Mouse (Mus musculus) heart, adult 9 months (tissue): ENCODE data around the gene Ctf2.

ENCODE experiments used
- DNase-seq, 2 experiments: peaks; one replicate each; pipeline ENCODE4 v3.0.0; 2022; ENCODE audit warnings: low spot score in 2 of 2

The Ctf2 gene

DNA sequence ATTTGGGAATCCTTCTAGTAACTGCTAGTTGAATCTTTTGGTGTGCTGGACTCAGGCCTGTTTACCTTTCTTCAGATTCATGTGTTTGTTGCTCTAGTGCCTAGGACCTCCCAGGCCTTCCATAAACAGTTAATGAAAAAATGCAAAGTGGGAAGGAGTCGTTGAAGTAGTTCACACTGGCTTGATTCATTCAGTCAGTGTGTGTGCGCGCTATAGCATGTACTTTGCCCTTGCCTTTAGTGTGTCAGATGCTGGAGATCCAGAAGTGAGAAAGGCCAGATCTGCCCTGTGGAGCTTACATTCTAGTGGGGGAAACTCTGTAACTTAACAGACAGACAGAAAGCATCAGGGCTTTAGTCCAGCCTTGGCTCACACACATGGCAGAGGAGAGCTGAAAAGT lies 28.5 kb upstream of the Ctf2 start:
- DNase-seq = no peak

DNA sequence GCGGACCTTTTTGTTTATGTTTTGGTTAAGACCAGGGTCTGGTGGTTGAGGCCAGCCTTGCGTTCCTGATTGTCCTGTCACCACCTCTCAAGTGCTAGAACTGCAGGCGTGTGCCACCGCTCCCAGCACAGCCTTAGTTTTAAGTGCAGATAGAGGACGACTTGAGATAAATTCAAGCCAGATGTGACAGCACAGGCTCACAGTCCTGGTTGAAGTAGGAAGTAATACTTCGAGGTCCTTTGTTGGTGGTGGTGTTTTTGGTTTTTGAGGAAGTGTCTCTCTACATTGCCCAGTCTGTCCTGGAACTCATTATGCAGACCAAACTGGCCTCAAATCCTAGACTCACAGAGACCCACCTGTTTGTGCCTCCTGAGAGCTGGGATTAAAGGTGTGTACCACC lies 27.8 kb upstream of the Ctf2 start:
- DNase-seq = no peak

DNA sequence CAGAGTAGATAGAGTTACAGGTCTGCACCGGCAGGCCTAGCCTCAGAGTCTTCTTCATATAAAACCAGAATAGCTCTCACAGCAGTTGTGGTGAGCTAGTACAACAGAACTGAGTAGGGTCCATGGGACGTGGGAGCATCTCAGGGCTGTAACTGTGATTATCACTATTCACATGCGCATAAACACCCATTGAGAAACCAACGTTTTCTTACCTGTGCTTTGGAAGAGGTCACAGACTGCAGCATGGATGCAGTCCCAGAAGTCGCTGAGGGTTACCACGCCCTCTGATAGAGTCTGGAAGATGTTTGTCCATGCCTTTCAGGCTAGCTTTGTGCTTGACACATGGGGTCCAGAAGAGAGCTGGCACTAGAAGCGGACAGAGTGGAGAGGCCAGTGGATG lies 21.8 kb upstream of the Ctf2 start:
- DNase-seq = no peak

DNA sequence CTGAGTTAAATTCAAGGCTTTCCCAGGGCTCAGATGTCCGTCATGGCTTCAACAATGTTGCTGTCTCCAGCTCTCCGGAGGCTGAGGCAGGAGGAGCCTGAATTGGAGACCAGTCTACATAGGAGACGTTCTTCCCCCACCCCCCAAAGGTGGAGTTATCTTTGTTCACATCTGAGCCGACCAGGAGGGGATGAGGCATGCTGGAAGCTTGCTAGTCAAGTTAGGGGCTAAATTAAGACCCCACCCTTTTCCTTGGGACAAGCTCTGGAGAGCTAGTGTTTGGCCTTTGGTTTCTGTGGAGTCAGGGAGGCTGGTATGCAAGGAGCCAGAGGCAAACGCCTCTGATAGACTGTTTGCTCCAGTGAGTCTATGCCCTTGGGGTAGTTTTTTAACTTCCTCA lies 21.2 kb upstream of the Ctf2 start:
- DNase-seq = no peak

DNA sequence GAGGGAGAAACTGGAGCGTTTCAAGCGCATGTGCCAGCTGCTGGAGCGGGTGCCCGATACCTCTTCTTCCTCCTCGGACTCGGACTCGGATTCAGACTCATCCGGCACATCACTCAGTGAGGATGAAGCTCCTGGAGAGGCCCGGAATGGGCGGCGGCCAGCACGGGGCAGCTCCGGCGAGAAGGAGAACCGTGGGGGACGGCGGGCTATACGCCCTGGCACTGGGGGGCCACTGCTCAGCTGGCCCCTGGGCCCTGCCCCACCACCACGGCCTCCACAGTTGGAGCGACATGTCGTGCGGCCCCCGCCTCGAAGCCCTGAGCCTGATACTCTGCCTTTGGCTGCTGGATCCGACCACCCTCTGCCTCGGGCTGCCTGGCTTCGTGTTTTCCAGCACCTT lies 20.1 kb upstream of the Ctf2 start:
- DNase-seq = no peak

DNA sequence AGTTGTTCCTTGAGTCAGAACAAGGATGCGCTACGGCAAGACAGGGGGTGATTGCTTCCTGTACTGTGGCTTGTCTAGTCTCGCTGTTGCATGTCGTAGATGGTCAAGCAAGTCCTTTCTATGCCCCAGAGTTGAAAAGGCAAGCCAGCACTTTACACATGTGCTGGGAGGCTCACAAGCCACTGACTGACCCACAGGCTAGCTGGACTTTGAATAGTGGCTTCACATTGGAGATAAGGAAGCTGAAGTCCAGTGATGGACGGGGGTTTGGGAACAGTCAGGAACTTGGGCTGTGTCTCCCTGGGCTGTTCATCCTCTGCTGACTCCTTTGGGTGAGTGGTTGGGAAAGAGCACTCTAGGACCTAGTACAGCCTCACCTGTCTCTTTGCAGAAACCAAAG lies 19.7 kb upstream of the Ctf2 start:
- no peak for DNase-seq

DNA sequence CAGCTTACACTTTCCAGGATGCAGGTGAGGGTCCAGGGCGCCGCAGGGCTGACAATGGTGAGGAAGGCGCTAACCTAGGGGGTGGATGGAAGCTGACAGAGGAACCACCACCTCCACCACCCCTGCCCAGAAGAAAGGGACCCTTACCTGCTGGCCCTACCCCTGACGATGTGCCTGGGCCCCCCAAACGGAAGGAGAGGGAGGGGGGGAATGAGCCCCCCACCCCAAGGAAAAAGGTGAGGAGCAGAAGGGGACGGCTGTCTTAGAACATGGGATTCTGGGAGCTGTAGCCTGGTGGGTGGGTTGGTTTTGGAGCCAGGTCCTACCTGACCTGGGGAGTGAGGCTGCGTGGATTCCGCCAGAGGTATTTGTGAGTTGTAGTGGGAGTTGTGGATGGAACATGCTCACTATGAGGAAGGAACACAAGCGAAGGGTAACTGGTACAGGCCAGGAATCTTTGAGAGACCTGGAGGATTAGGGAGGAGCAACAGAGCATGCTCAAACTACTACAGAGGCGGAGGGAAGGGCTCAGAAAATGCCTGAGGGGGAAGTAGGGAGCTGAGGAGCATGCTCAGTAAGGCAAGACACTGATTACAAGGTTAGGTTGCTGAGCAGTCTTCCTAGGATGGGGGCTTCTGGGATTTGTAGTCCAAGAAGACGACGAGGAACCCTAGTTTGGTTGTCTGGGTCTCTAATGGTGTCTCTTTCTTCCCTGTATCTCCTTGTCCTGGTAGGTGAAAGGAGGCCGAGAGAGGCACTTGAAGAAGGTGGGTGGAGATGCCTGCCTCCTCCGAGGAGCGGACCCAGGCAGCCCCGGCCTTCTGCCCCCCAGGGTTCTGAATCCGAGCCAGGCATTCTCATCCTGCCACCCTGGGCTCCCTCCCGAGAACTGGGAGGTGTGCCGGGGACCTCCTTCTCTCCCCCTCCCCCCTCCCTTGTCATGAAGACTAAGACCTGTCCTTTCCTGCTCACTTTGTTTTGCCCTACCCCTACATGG lies 18.5 kb upstream of the Ctf2 start:
- no peak for DNase-seq

DNA sequence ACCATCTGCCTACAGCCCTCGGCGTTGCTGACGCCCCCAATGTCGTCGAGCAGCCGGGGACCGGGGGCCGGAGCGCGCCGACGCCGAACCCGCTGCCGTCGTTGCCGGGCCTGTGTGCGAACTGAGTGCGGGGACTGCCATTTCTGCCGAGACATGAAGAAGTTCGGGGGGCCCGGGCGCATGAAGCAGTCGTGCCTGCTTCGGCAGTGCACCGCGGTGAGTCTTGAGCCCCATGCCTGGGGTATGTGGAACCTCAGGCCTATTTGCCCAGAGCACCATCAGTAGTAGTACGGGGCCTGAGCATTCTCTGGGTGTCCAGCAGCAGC lies 16.2 kb upstream of the Ctf2 start:
- no peak for DNase-seq

DNA sequence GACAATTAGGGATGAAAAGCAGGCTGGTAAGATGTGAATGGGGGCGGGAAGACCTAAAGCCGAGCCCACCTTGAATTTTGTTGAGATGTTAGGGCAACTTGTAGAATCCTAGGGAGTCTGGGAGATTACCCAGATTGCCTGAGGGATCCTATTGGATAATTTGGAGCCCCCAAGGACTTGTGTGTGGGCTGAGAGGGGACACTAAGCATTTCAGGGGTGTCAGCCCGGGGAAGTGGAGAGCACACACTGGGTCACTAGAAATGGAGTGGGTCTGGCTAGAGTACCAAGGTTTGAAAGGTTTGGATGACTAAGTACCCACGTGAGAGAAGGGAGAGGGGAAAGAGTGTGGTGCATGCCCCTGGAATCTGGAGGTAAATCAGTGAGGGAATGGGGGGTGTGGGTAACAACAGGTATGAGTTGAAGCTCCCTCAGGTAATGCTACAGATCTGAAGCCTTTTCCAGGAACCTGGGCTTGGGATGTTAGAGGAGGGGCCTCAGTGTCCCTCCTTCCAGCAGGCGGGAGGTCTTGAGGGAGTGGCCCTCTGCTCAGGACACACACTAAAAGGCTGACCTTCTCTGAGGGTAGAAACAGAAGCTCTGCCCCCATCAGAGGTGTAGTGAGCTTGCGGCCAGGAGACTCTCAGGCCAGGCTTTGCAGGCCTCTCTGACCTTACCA lies 15.7 kb upstream of the Ctf2 start:
- DNase-seq = no peak

DNA sequence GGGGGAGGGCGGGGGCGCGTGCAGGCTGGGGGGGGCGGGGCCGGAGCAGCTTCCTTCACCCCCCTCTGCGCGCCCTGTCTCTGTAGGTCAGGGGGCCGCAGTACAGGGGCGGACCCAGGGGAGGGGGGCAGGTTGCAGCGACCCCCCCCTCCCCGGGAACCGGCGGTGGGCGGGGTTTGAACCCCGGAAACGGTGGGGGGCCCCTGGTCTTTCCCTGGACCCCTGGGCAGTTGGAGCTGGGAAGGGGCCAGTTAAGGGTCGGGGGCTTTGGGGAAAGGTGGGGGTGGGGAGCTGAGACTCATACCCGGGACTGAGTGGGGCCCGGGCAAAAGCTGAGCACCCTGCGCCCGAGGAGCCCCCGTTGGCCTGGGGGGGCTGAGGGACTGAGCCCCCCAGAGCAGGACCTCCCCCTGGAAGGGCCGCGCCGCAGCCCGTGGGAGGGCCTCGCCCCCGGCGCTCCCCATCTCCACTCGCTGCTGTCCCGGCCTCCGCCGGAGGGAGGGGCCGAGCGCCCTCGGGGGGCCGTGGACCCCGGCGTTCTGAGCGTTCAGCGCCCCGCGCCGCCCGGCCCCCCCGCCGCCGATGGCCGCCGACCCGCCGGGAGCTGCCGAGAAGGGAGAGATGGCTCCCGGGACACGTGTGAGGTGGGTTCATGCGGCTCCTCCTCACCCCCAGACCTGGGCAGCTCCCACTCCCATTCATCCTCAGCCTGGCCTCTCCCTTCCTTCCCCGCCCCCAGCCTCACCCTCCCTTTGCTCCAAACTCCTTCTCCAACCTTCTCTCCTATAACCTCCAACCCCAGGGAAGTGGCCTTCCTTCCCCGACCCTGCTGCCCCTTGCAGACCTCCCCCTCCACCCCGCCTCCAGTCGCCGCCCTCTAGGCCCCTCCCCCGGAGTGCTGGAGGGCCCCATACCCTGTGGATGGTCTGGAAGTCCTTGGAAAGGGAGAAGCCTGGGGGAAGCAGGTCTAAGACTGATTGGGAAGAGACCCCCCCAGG lies 14.8 kb upstream of the Ctf2 start:
- DNase-seq = no peak

DNA sequence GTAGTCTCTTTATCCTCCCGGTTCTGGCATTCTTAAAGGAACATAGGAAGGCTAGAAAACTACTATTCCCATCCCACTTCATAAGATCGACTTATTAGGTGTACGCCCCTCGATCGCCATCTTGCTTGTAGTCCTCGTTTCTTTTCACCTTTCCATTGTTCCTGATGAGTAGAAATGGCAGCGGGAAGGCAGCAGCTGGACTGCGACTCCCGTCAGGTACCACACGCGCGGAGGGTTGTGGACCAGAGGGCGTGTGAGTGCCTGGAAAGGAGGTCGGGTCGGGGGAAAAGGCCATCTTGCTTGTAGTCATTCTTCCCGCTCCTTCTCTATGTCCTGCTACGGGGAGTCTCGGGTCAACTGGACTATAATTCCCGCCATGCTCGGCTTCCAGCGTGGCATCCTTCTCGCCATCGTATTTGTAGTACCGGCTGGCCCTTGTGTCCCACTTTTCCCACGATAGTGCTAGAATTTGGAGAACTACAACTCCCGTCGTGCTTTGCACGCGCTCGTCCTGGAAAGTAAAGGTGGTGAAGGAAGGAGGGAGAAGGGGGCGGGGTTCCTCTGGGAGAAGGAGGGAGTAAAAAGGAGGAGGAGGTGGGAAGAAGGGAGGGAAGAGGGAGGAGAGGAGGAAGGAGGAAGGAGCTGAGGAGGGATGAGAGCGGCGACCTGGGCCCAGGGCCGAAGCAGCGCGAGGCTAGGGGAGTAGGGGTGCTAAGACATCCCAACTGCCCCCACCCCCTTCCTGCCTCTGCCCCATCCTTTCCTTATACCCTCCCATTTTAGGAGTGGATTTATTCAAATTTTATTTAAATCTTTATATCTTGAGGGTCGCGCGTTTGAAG lies 13.9 kb upstream of the Ctf2 start:
- DNase-seq = peak; percentile 99

DNA sequence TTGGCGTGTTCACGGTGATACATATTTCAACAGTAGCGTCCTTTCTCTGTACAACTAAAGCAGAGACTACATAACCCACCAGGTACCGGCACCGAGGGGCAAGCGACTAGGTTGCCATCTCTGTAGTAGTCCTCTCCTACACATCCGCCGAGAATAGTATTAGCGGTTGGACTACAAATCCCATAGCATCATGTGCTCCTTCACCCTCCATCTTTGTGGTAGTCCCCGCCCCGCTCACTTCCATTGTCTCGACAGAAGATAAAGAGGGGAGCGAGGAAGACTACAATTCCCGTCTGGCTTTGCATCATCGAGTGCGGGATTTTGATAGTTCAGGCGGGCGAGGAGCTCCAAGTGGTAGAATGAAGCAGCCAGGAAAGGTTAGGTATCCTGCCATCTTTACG lies 13.3 kb upstream of the Ctf2 start:
- DNase-seq = peak; percentile 95 to 96

DNA sequence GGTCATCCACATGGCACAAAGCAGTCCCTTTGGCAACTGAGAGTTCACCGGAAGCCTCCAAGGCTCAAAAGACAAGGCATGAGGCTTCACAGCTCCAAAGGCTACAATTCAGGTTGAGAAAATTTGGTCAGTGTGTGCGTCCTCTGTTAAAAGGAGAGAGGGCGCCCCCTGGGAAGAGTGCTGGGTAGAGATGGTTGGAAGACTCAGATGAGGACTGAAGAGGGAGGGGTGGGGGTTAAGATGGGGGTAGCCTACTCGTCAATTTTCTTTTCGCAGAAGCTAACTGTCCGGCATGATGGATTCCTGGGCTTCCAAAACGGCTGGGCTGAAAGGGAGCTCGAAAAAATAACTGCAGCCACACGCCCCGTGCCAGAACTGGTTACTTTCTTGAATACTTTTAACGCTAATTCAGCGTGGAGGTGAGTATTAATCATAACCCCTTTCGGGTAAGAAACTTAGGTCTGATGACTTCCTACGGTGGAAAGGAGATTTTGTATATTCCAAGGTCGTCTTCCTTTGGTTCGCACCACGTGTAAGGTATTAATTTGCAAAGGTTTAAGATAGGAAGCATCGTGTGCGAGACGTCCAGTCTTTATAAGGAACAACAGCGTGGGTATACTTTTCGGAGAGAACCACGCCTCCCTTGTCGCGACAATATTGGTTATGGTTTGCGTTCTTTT lies 12.5 kb upstream of the Ctf2 start, which contains the start of gene Fbxl19:
Gene Fbxl19, plus strand, starts transcription at position 178 of the 680 bp plus-strand sequence.
- peak; percentile 51 to 64 for DNase-seq

DNA sequence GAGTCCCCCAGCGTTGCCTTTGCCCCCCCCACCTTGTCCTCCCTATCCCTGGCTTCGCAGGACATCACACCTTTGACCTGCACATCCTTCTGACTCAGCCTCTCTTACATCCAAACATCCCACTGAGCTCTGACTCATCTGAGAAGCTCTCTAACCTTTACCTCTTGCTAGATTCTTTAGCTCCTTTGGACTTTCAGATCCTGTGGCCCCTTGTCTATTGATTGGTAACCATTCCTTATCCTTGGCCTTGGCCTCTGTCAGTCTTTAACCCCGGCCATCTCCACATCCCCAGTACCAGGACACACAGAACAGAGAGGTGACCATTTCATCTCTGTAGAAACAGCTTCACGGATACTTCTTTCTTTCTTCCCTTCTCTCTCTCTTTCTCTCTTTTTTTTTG lies 1.8 kb downstream of the Ctf2 start:
- DNase-seq = no peak

DNA sequence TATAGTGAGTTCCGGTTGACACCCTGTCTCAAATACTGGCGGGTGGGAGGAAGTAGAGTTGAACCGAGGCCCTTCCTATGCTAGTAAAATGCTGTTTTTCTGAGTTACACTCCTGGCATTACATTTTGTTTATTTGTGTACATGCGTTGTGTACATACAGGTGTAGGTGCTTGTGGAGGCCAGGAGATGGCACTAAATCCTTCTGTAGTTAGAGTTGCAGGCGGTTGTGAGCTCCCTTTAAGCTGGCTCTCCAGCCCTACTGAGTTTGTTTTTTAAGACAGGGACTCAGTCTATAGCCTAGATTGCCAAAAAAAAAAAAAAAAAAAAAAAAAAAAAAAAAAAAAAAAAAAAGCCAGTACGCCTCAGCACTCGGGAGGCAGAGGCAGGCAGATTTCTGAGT lies 4.1 kb downstream of the Ctf2 start:
- DNase-seq = no peak

DNA sequence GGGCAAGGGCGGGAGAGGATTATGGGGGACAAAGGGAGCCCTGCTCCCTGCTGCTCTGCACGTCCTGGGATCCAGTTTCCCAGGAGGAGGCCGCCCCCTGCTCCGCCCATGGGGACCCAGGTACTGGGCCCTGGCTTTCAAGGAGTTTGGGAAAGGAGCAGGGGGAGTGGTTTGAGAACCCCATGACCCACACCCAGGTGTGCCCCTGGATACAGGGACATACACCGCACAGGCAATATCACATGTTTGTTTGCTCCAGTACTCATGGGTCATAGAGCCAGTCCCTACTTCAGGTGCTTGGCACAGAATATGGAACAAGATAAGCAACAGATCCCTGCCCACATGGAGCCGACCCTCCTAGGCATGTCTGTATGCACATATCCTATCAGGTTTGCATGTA lies 6.0 kb downstream of the Ctf2 start:
- no peak for DNase-seq

DNA sequence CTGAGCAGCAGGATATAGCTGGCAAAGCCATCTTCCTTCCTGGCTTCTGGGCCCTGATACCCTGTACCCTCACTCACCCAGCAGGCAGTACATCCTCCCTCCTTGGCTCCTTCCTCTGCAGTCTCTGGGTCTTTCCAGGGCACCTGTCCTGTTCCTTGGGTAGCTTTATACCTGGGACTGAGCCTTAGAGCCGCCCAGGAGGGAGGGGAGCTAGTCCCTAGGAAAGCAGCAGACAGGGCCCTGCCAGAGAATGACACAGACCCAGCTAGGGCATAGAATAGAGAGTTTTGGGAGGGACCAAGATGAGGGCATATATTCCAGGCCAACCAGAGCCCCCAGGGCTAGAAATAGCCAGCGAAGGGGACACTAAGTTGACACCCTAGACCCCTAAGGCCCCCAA lies 6.5 kb downstream of the Ctf2 start:
- DNase-seq = no peak

DNA sequence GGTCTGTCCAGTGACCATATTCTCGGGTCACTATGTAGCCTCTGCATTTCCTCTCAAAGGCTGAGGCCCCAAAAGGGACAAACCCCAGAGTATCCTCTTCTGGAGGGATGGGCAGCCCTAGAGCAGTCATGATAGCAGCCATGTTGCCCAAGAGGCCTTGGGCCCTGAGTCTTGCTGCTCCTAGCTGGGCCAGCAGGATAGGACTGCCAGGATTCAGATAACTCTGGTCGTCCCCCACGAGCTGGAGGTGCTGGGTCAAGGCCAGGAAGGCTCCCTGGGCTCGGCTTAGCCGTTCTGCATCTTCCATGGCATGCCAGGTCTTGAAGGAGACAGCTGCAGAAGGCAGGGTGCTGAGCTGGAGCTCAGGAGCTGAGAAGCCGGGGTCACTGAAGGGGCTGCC lies 12.7 kb downstream of the Ctf2 start:
- no peak for DNase-seq

DNA sequence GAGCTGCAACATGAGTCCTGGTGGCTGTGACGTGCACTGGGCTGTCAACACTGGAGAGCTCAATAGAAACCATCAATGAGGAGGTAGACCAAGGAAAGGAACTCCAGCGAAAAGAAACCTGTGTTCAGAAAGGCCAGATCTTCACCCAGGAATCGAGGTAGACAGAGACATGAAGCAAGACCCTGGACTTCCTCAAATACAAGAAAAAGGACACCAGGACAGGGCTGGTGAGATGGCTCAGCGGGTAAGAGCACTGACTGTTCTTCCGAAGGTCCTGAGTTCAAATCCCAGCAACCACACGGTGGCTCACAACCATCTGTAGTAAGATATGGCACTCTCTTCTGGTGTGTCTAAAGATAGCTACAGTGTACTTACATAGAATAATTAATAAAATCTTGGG lies 13.6 kb downstream of the Ctf2 start:
- no peak for DNase-seq

DNA sequence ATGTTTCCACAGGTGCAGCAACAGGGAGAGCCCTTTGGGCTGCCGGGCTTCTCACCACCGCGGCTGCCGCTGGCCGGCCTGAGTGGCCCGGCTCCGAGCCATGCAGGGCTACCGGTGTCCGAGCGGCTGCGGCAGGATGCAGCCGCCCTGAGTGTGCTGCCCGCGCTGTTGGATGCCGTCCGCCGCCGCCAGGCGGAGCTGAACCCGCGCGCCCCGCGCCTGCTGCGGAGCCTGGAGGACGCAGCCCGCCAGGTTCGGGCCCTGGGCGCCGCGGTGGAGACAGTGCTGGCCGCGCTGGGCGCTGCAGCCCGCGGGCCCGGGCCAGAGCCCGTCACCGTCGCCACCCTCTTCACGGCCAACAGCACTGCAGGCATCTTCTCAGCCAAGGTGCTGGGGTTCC lies 15.0 kb downstream of the Ctf2 start:
- peak; percentile 40 to 48 for DNase-seq

DNA sequence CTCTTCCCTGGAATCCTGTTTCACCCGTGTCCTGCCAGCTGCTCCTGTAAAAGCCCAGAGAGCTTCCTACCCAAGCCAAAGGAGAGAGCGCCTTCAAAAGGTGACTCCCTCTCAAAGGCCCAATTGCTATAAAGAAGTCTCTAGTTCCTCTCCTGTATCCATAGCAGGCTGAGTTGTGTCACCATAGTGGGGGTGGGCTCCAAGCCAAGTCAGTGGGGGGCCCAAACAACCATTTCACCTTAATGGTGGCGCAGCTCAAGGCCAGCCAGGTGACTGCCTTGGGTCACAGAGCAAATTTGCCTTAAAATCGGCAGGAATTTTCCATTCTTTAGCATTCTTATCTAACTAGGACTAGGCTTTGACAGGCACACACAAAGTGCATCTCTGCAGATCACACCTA lies 17.1 kb downstream of the Ctf2 start:
- DNase-seq = no peak
